Mouse (Mus musculus): ENCODE measurements around the gene Lrrc1.

Gene Lrrc1

GRCm38 (mm10) chr9:77429230-77430015, 115.2 kb downstream of the Lrrc1 start:
- no peak for DNase-seq (ENCODE audit: low read depth in 2 of 2, low spot score in 2 of 2)

- DNase-seq (ENCODE audit: low read depth in 2 of 2, low spot score in 2 of 2): no peak
Observed at GRCm38 (mm10) chr9:77428748-77429140, 115.9 kb downstream of the Lrrc1 start.

- no peak for DNase-seq (ENCODE audit: low read depth in 2 of 2, low spot score in 2 of 2)
Observed at GRCm38 (mm10) chr9:77428115-77428747, 116.4 kb downstream of the Lrrc1 start.

GRCm38 (mm10) chr9:77427292-77428114, 117.2 kb downstream of the Lrrc1 start:
- DNase-seq (ENCODE audit: low read depth in 2 of 2, low spot score in 2 of 2): no peak

- no peak for DNase-seq (ENCODE audit: low read depth in 2 of 2, low spot score in 2 of 2)
Observed at GRCm38 (mm10) chr9:77426110-77426509, 118.6 kb downstream of the Lrrc1 start.

- no peak for DNase-seq (ENCODE audit: low read depth in 2 of 2, low spot score in 2 of 2)
Observed at GRCm38 (mm10) chr9:77425553-77425952, 119.1 kb downstream of the Lrrc1 start.

- DNase-seq (ENCODE audit: low read depth in 2 of 2, low spot score in 2 of 2): no peak
Observed at GRCm38 (mm10) chr9:77420200-77420585, 124.5 kb downstream of the Lrrc1 start.

GRCm38 (mm10) chr9:77419501-77420199, 125.0 kb downstream of the Lrrc1 start:
- DNase-seq (ENCODE audit: low read depth in 2 of 2, low spot score in 2 of 2): no peak

- DNase-seq (ENCODE audit: low read depth in 2 of 2, low spot score in 2 of 2): no peak
Observed at GRCm38 (mm10) chr9:77418800-77419199, 125.9 kb downstream of the Lrrc1 start.

GRCm38 (mm10) chr9:77416486-77416885, 128.2 kb downstream of the Lrrc1 start:
- no peak for DNase-seq (ENCODE audit: low read depth in 2 of 2, low spot score in 2 of 2)

GRCm38 (mm10) chr9:77416002-77416401, 128.7 kb downstream of the Lrrc1 start:
- DNase-seq (ENCODE audit: low read depth in 2 of 2, low spot score in 2 of 2): no peak

GRCm38 (mm10) chr9:77411830-77412425, 132.7 kb downstream of the Lrrc1 start:
- DNase-seq (ENCODE audit: low read depth in 2 of 2, low spot score in 2 of 2): no peak

GRCm38 (mm10) chr9:77410968-77411367, 133.7 kb downstream of the Lrrc1 start:
- DNase-seq (ENCODE audit: low read depth in 2 of 2, low spot score in 2 of 2): no peak

- no peak for DNase-seq (ENCODE audit: low read depth in 2 of 2, low spot score in 2 of 2)
Observed at GRCm38 (mm10) chr9:77410524-77410923, 134.1 kb downstream of the Lrrc1 start.

GRCm38 (mm10) chr9:77408053-77408603, 136.5 kb downstream of the Lrrc1 start:
- no peak for DNase-seq (ENCODE audit: low read depth in 2 of 2, low spot score in 2 of 2)

GRCm38 (mm10) chr9:77406906-77407305, 137.8 kb downstream of the Lrrc1 start:
- DNase-seq (ENCODE audit: low read depth in 2 of 2, low spot score in 2 of 2): no peak

- DNase-seq (ENCODE audit: low read depth in 2 of 2, low spot score in 2 of 2): no peak
Observed at GRCm38 (mm10) chr9:77404458-77404857, 140.2 kb downstream of the Lrrc1 start.

GRCm38 (mm10) chr9:77403961-77404360, 140.7 kb downstream of the Lrrc1 start:
- DNase-seq (ENCODE audit: low read depth in 2 of 2, low spot score in 2 of 2): no peak

- no peak for DNase-seq (ENCODE audit: low read depth in 2 of 2, low spot score in 2 of 2)
Observed at GRCm38 (mm10) chr9:77402971-77403370, 141.7 kb downstream of the Lrrc1 start.

- DNase-seq (ENCODE audit: low read depth in 2 of 2, low spot score in 2 of 2): no peak
Observed at GRCm38 (mm10) chr9:77399801-77400200, 144.9 kb downstream of the Lrrc1 start.
